Mouse (Mus musculus) small intestine, adult 2 months (tissue): ENCODE data around the gene Clhc1.

Experiments used
- CTCF ChIP-seq: fragments of 200-500 bp; IDR thresholded peaks from 2 replicates; pipeline ENCODE4 v1.5.1; 2012; ENCODE audit warnings: low read depth, mild to moderate bottlenecking, control low read depth, inconsistent platforms, low read length, moderate library complexity, mixed read lengths; ENCODE audit not compliant: insufficient replicate concordance, insufficient read length; ENCODE audit errors: extremely low read depth
- POLR2A ChIP-seq: fragments of 200-500 bp; IDR thresholded peaks from 2 replicates; pipeline ENCODE4 v1.6.1; 2012; ENCODE audit warnings: low read depth, mild to moderate bottlenecking, control low read depth, inconsistent platforms, low read length, moderate library complexity

DNA sequence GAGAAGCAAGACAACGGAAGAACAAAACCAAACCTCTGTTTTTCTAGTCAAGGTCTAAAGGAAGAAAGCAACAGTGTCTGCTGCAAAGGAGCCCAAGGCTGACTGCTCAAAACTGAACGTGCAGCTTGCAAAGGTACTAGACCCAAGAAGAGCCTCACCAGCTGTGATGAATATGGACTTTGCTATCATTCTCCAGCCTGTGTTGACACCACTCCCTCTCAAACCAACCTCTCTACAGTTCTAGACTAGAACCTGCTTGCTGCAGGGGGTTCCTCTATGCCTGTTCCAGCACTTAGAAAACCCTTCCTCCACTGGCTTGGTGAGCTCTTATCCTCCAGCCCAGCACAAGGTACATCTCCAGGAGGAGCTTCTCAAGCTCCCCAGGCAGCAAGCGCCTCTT lies 75.6 kb downstream of the Clhc1 start:
- TF ChIP-seq CTCF (no peak), POLR2A (no peak)
